Mouse (Mus musculus): Measurements from ENCODE around the gene Cntn4.

The Cntn4 gene

GRCm38 (mm10) chr6:106237046-106237948, 559.8 kb downstream of the Cntn4 start:
- no peak for TF ChIP-seq GATA4 (IDR thresholded peaks at IDR 0.05; ENCODE audit: insufficient replicate concordance, low read length)

GRCm38 (mm10) chr6:106241553-106241952, 564.1 kb downstream of the Cntn4 start:
- no peak for TF ChIP-seq GATA4 (IDR thresholded peaks at IDR 0.05; ENCODE audit: insufficient replicate concordance, low read length)

DNA sequence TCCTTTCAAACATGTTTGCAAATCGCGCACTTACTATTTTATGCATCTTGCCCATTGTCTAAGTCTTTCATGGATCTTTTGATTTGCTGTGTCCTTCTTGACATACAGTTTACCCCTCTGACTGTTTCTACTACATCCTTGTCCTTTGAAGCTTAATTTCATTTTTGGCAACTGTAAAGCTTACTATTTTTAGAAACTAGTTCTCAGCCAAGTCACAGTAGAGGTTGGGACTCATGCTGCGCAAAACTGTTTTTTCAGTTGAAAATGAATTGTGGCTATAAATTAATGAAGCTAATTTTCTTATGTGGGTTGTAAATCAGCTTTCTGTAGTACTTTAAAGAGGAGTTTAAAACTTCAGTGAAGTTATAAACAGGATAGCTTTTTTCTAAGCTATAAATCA, 585.9 kb downstream of the Cntn4 start:
- no peak for TF ChIP-seq GATA4 (IDR thresholded peaks at IDR 0.05; ENCODE audit: insufficient replicate concordance, low read length)

DNA sequence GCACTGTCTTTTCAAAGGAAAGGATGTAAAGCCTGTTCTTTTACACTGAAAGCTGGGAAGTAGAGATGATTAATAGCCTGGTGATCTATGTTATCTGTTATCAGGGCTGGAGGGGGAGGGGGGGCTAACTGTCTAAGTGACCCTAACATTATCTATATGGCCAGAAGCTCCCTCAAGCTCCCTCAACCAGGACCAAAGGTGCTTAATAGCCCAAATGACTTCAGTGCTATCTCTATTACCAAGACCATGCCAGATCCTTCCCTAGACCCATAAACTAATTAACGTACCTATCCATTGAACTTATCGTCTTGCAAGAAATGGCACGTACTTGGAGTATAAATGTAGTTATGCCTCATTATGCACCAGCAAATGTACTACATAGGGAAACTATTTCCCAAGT, 588.0 kb downstream of the Cntn4 start:
- no peak for TF ChIP-seq GATA4 (IDR thresholded peaks at IDR 0.05; ENCODE audit: insufficient replicate concordance, low read length)

GRCm38 (mm10) chr6:106266304-106266703, 588.8 kb downstream of the Cntn4 start:
- TF ChIP-seq GATA4 (IDR thresholded peaks at IDR 0.05; ENCODE audit: insufficient replicate concordance, low read length): no peak

- no peak for TF ChIP-seq GATA4 (IDR thresholded peaks at IDR 0.05; ENCODE audit: insufficient replicate concordance, low read length)
Measured at GRCm38 (mm10) chr6:106268723-106269122, 591.3 kb downstream of the Cntn4 start.

GRCm38 (mm10) chr6:106277139-106277538, 599.7 kb downstream of the Cntn4 start:
- no peak for TF ChIP-seq GATA4 (IDR thresholded peaks at IDR 0.05; ENCODE audit: insufficient replicate concordance, low read length)

GRCm38 (mm10) chr6:106281621-106282020, 604.2 kb downstream of the Cntn4 start:
- TF ChIP-seq GATA4 (IDR thresholded peaks at IDR 0.05; ENCODE audit: insufficient replicate concordance, low read length): no peak

- no peak for TF ChIP-seq GATA4 (IDR thresholded peaks at IDR 0.05; ENCODE audit: insufficient replicate concordance, low read length)
Measured at GRCm38 (mm10) chr6:106283815-106284214, 606.4 kb downstream of the Cntn4 start.

DNA sequence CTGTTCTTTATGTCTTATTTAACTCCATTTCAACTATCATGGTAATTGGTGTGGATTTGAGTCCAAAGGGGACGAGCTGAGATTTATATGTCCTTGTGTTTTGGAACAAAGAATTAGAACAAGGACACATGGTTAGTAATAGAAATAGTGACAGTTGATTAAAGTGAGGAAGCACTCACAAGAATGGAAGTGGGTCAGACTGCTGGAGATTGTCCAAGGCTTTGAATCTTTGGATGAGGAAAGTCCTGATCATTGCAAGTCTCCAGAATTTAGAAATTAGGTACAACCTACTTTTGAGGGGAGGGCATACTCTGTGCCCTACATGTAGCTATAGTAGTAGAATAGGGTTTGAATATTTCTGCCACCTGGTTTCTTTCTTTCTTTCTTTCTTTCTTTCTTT, 622.0 kb downstream of the Cntn4 start:
- TF ChIP-seq GATA4 (IDR thresholded peaks at IDR 0.05; ENCODE audit: insufficient replicate concordance, low read length): no peak

GRCm38 (mm10) chr6:106300179-106300578, 622.7 kb downstream of the Cntn4 start:
- no peak for TF ChIP-seq GATA4 (IDR thresholded peaks at IDR 0.05; ENCODE audit: insufficient replicate concordance, low read length)

- no peak for TF ChIP-seq GATA4 (IDR thresholded peaks at IDR 0.05; ENCODE audit: insufficient replicate concordance, low read length)
Measured at GRCm38 (mm10) chr6:106302435-106302834, 625.0 kb downstream of the Cntn4 start.

- no peak for TF ChIP-seq GATA4 (IDR thresholded peaks at IDR 0.05; ENCODE audit: insufficient replicate concordance, low read length)
Measured at GRCm38 (mm10) chr6:106328987-106329386, 651.5 kb downstream of the Cntn4 start.

DNA sequence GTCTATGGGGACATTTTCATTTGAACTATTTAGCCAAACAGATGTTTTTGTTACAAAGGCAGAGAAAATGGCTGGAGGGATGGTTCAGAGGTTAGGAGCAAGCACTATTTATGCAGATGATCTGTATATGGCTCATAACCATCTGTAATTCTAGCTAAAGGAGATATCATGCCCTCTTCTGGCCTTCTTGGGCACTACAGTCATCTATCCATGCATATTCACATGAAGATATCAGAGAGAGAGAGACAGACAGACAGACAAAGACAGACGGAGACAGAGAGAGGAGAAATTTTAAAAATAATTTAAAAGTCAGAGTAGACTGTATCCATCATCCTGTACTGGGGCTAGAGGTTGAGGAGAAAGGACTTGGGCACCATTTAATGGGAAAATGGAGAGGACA, 652.2 kb downstream of the Cntn4 start:
- TF ChIP-seq GATA4 (IDR thresholded peaks at IDR 0.05; ENCODE audit: insufficient replicate concordance, low read length): no peak

DNA sequence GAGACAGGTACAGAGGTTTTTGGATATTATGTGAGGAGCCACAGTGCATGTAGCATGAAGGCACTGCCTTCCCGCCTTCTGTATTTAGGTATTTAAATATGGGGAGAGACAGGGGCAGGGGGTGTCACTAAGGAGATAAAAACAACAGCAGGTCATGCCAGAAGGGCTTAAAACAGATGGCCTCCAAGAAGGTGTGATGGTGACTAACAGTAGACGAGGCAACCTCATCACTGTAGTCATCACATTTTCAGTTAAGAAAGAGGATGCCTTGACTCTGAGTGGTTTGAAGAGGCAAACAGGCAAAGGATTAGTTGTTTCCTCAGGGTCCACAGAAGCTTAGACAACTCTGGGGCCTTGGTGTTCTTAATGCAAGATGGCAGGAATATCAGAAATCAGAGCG, 655.0 kb downstream of the Cntn4 start:
- no peak for TF ChIP-seq GATA4 (IDR thresholded peaks at IDR 0.05; ENCODE audit: insufficient replicate concordance, low read length)

DNA sequence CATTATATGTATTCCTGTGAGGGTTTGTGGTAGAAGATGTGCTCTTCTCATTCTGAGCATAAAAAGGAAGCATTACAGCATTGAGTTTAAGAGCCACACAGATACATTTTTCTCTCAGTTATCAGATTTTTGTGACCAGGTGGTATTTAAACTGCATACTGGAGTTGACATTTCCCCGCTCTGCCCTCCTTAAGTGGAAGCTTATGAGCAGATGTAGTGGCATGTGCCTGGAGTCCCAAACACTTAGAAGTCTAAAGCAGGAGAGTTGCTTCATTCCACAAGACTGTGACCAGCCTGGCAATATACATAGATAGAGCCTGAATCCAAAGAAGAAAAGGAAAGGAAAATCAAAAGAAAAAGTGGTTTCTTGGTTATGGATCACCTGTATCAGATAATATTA, 655.5 kb downstream of the Cntn4 start:
- no peak for TF ChIP-seq GATA4 (IDR thresholded peaks at IDR 0.05; ENCODE audit: insufficient replicate concordance, low read length)

GRCm38 (mm10) chr6:106335066-106335465, 657.6 kb downstream of the Cntn4 start:
- TF ChIP-seq GATA4 (IDR thresholded peaks at IDR 0.05; ENCODE audit: insufficient replicate concordance, low read length): no peak

Measured in liver, adult (tissue).